Mouse (Mus musculus) urinary bladder, adult 2 months (tissue): ENCODE results near the gene Acp5. TPM values are rescaled to one million over a fixed set of nuclear protein-coding genes. Genes with fewer than 3 reads are reported as not detected.
A peak's percentile ranks its signal among the peaks of the same experiment; 100 is the strongest.

ENCODE experiments used
- DNase-seq: peaks from one replicate; pipeline ENCODE4 v3.0.0; 2022; ENCODE audit warnings: low spot score
- polyA plus RNA-seq: library from polyadenylated mRNA; depleted of rRNA; stranded (reverse); fragments of >200 nt; gene quantifications from 2 replicates; pipeline ENCODE4 v1.2.3, GENCODE M21; 2012

Acp5 gene
- polyA plus RNA-seq, 1 experiment: 35.7 TPM

- peak; percentile 72 for DNase-seq
These were observed 7.9 kb upstream of the Acp5 start for GRCm38 (mm10) chr9:22143108-22144037.

GRCm38 (mm10) chr9:22139746-22140145 is 4.2 kb upstream of the Acp5 start:
- no peak for DNase-seq

DNA sequence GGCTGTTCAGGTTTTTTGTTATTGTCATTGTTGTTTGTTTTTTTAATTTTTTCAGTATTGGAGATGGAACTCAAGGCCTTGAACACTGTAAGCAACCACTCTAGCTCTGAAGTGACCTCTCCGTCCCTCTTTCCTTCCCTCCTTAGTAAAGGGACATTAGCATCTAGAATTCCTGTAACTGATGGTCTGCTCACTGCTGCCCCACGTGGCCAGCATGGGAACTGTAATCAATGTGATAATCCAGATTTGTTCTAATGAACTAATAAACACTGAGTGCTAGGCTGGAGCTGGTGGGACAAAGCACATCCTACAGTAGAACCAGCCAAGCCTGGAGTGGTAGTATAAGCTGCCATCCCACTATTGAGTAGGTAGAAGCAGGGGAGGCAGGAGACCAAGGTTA is 3.0 kb upstream of the Acp5 start:
- DNase-seq: no peak

DNA sequence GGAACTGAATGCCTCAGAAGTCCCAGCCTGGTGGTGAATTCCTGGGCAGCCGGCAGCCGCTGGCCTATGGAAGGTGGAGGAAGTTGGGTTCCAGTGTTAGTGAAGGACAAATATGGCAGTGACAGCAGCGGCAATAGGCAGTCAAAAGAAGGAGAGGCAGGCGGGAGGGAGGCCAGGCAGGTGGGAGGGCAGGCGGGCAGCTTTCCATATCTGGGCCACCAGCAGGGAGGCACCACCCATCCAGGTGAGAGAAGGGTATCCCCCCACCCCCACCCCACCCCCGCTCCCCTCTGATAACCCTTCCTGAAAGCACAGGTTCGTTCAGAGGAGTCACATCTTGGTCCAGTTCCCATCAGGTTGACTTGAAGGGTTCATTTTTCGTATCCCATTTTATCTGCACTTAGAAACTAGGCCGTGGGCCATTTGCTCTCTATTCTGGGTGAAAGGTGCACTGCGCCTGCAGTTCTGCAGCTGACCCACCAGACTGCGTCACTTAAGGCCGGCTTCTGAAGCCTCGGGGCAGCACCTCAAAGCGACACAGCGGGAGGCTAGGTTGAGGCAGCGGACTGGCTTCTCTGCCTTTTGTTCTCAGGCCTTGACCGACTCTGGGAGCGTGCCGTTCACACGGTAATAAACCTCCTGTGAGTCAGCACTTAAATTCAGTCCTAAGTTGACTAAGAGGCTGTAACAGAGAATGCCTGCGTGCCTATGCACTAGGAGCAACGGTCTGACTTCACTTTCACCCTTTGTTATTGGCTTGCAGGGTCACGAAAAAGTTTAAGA is 1.4 kb upstream of the Acp5 start:
- DNase-seq: no peak

DNA sequence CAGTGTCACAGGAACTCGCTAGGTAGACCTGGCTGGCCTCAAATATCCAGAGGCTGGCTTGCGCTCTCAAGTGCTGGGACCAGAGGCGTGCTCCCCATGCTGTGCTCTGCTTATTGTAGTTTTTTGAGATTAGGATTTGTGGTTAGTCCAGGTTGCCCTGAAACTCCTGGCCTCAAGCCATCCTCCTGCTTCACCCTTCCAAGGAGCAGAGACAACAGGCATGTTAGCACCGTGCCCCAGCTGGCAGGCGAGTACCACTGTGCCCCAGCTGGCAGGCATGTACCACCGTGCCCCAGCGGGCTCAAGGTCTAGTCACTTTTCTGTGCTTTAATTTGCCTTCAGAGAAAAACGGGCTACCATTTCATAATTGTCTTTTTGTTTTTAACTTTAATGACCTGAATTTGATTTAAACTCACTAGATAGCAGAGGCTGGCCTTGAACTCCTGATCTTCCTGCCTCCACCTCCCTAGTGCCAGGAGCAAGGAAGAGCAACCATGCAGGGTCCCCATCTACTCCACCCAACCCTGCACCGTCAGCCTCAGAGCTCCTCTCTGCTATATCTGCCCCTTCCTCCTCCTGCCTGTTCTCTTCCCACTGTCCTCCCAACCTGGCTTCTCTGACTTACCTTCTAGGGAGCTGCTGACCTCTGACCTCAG is 395 bp downstream of the Acp5 start:
- no peak for DNase-seq

DNA sequence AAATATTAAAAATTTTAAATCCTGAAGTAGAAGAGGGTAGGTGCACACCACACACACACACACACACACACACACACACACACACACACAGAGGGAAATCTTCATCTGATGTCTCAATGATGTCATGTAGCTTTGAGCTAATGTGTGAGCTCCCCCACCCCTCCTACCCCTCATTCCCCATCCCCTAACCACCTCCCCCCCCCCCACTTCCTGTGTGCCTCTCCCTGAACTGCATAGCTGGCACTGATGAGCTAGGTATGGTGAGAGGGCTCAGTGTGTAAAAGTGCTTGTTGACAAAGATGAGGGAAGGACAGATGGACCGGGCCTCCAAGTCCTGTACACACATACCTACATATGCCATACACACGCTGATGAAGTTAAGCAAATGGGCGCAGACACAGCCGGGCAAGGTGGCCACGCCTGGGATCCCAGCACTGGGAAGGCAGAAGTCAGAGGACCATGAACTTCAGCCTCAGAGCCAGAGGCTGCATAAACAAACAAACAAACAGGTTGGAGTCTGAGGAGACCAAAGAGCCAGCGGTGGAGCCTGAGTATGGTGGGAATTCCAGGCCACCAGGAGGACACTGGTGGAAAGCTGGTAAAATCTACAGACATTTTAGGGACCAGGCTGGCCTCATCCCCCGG is 1.1 kb downstream of the Acp5 start:
- no peak for DNase-seq

DNA sequence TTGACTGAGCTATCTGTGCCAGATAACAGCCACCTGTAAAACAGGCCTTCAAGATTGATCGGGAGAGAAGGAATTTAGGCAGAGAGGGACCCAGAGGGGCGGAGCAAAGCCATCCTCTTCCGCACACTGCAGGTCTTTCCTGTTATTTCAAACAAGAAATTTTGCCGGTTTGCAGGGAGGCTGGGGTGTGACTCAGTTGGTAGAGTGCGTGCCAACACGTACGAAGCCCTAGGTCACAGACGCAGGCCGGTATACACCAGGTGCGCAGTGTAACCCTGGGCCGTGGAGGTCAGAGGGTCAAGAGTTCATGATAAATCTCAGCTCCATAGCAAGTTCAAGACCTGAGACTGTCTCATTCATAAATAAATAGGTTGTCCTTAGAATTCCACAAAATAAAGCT is 3.3 kb downstream of the Acp5 start:
- DNase-seq: no peak

DNA sequence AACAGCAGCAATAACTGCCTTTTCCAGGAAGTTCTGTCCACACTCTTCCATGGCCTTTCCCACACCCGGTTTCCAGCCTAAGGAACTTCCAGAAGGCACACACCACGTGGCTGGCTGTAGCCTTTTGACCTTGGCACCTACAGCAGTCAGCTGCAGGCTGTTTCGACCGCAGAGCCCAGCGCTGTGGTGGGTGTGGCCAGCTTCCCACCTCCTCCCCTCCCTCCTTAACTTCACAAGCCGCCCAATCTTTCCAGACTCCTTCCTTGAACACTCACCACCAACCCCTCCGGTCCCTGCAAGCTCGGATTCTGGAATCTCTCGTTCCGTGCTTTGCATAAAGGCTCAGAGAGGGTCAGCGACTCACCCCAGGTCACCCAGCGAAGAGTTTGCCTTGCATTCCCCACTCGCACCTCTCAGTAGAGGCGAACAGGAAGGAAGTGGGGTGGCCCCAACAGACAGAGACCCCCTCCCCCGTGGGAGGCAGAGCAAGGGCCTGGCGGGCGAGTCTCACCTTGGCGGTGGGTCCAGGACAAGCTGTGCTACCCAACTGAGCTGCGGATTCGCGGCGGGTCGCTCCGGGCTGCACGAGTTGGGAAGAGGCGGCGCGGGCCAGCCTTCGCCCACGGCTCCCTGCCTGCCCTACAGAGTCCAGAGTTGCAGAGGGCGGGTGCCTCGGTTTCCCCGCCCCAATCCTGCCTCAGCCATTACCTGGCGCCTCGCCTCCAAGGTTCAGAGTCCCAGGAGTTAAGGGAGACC is 4.1 kb downstream of the Acp5 start:
- DNase-seq: no peak

GRCm38 (mm10) chr9:22125246-22126027 is 10.1 kb downstream of the Acp5 start:
- DNase-seq: no peak

DNA sequence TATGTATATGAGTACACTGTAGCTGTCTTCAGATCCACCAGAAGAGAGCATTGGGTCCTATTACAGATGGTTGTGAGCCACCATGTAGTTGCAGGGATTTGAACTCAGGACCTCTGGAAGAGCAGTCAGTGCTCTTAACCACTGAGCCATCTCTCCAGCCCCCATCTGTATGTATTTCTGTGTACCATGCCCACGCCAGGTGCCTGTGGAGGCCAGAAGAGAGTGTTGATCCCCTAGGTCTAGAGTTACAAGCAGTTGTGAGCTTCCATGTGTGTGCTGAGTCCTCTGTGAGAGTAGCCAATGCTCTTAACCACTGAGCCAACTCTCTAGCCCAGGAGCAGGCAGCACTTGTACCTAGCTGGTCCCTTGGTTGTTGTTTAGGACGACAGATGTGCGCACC is 11.3 kb downstream of the Acp5 start:
- DNase-seq: no peak

GRCm38 (mm10) chr9:22123069-22123609 is 12.4 kb downstream of the Acp5 start:
- DNase-seq: no peak

DNA sequence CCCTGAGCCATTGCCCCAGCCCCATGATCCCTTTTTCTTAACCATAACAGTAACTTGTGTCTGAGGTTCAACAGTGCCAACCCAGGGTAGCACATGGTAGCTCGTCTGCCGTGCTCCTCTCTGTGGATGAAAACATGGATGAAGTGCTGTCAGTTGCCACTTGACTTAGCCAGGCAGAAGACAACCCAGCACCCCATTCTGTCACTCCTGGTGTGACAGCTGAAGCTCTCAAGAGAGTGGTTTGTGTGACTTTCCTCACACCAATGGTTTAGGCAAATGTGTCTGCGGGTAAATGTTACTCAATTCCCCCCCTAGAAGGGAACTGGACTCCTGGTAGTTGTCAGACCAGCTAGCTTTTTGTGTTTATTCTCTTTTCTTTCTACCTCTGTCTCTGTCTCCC is 13.5 kb downstream of the Acp5 start:
- no peak for DNase-seq

- DNase-seq: no peak
These were observed 14.0 kb downstream of the Acp5 start for GRCm38 (mm10) chr9:22121545-22121944.

DNA sequence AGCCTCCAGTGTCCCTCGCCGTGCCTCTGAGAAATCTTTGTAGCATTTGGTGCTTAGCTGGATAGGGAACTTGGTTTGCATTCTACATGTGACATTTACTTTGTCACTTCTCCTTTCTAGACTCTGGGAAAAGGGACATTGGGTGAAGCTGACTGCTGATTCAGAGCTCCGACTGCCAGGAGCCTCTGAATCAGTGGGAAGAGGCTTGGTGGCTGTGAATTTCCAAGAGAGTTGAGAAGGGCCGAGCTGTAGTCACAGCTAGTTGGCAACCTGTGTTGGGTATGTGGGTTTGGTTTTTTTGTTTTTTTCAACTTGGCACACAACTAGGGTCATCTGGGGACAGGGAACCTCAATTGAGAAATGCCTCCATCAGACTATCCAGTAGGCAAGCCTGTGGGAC is 16.0 kb downstream of the Acp5 start:
- no peak for DNase-seq

DNA sequence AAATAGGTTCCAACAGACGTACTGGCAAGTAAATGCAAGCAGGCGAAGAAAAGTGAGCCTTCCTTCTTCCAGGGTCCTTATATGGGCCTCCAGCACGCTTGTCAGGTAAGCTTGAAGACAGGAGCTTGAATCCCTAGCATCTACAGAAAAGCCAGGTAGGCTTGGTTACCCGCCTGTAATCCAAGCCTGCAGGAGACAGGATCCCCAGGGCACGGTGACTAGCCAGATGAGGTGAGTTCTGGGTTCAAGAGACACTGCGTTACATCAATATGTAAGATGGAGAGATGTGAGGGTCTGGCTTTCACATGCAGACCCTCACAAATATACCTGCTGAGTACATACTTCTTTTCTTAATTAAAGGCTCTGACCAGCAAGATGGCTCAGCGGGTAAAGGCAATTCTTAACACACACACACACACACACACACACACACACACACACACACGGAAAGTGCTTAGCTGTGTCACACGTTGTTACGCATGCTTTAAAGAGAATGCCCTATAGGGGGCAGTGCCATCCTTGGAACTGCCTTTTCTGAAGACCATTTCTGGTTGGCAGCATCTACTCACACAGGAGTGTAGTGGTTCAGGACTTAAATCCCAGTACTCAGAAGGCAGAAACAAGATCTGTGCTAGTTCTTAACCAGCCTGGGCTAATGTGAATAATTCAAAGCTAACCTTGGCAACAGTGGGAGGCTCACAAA is 17.6 kb downstream of the Acp5 start:
- DNase-seq: no peak

DNA sequence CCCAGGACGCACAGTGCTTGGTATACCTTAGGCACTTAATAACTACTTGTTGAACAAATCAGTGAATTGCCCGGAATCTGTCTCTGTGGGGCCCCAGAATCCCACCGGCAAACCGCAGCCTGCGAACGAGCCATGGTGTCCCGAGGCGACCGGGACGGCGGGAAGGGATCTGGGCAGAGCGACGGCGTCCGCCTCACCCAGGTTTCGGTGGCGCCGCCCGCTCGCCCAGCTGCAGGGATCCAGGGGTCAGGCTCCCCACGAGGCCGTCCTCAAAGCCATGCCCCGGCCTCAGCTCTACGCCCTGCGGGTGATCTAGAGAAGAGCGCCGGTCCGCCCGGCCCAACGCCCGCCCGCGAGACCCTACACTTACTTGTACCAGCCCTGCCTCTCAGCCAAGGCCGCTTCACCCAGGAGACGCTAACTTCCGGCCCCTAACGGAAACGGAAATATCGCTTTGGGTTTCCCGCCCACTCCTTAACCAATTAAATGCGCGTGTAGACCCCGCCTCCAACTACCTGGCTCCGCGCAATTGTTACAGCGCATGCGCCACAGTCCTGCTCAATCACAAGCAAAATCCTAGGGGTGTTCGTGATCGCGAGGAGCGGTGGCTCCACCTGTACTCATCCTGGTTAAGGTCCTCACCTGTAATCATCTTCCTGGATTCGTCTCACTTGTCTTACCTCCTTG is 18.6 kb downstream of the Acp5 start, which contains the start of gene Elof1:
Gene Elof1 (minus strand): TSS at position 433 of the 687 bp plus-strand sequence.
- peak; percentile 75 for DNase-seq

DNA sequence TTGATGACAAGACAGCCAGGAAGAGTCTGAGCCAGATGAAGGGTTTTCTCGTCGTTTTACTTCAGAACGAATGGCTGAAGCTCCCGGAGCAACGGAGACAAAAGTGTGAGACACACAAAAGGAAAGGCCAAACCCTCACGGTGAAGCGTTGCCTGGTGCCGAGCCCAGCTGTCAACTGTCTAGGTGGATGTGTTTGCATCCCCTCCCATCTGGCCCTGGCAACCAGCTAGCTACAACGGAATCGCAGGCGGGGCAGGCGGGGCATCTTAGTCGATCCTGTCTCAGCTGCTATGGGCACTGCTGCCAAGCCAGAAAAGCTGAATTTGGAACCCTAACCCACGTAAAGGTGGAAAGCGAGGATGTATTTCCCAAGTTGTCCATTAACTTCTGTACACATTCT is 19.4 kb downstream of the Acp5 start:
- DNase-seq: no peak

- DNase-seq: no peak
These were observed 19.9 kb downstream of the Acp5 start for GRCm38 (mm10) chr9:22115635-22116034.

DNA sequence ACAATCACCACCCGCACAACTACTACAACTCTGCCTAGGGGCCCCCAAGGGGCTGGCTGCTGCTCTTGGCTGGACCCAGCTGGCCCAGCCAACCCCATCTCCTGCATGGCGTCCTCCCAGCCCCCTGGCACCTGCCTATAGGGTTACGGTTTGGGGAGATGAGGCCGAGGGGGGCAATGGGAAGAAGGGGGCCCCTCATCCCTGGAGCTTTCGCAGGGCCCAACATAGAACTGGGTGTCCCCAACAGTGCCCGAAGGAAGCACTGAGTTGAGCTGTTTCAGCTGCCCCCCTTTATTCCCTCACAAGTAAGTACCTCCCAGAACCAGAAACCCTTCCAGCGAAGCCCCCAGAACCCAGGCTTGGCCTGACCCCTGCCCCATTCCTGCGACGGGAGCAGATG is 27.3 kb downstream of the Acp5 start:
- DNase-seq: no peak
